Mouse (Mus musculus) heart, postnatal 0 days (tissue): ENCODE measurements at regions not wholly inside any gene's neighbourhood (a gene's known extent, or its start where the extent isn't known, plus 50 kb on each side); places are given as distances from the start of the nearest gene placed in this dataset.

ENCODE experiments used
- CTCF ChIP-seq: IDR thresholded peaks from 2 replicates; pipeline ENCODE4 v1.5.1; 2016; ENCODE audit warnings: antibody characterized with exemption, control low read depth, low read depth
- EP300 ChIP-seq: IDR thresholded peaks from 2 replicates; pipeline ENCODE4 v1.6.1; 2016; ENCODE audit warnings: antibody characterized with exemption, low read depth

GRCm38 (mm10) chr1:168659578-168659977 lies 227.5 kb upstream of the Pbx1 start:
- TF ChIP-seq CTCF (no peak), EP300 (no peak)
